Mouse (Mus musculus) thymus, postnatal 0 days (tissue): ENCODE data around the gene Fuz. TPM values are rescaled to one million over a fixed set of nuclear protein-coding genes. Genes with fewer than 3 reads are reported as not detected.

Source experiments
- DNase-seq: peaks from one replicate; pipeline ENCODE4 v3.0.0-alpha.2; 2015; ENCODE audit warnings: low spot score
- microRNA counts: library from miRNA; unstranded; fragments of <30 nt; microRNA quantifications from one replicate; lab custom pipeline; 2015
- microRNA-seq: library from miRNA; unstranded; fragments of <30 nt; microRNA quantifications from one replicate; pipeline ENCODE4, GENCODE M21; 2016; ENCODE audit warnings: borderline number of aligned reads
- polyA plus RNA-seq: library from polyadenylated mRNA; unstranded; fragments of >200 nt; fragmentation: Nextera tagmentation; extraction: Ambion mirVana; gene quantifications from 2 replicates; pipeline ENCODE4 v1.2.1, GENCODE M21; 2015

Gene Fuz
- polyA plus RNA-seq, 1 experiment from 2014 or later: 13.8 TPM

- no peak for DNase-seq
These were observed 32.7 kb downstream of the Fuz start for GRCm38 (mm10) chr7:44928570-44928969.

GRCm38 (mm10) chr7:44929204-44930151, 33.6 kb downstream of the Fuz start, which contains the start of gene Ap2a1:
Gene Ap2a1 (minus strand): TSS chr7:44929496.
- DNase-seq: peak; percentile 100

GRCm38 (mm10) chr7:44938680-44939079, 42.8 kb downstream of the Fuz start:
- DNase-seq: no peak

DNA sequence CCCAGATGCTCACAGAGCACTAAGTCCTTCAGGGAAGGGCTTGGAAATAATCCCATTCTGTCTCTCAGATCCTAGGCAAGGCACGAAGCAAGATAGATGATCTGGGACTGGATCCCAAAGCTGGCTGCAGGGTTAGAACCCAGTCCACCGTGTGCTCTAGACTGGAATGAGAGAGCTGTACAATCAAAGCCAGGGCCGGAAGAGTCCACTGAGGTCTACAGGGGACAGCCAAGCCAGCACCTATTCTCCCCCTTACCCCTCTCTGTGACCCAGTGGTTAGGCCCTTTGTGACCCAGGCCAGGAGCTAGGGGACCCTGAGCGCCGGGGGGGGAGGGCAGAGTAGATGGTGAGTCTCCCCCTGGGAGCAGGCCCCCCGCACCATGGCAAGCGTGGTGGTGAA, 47.0 kb downstream of the Fuz start, which contains the start of gene Tsks:
Gene Tsks (plus strand): TSS at position 301 of the 400 bp plus-strand sequence.
- no peak for DNase-seq

- DNase-seq: no peak
These were observed 54.0 kb downstream of the Fuz start for GRCm38 (mm10) chr7:44949922-44950321.

DNA sequence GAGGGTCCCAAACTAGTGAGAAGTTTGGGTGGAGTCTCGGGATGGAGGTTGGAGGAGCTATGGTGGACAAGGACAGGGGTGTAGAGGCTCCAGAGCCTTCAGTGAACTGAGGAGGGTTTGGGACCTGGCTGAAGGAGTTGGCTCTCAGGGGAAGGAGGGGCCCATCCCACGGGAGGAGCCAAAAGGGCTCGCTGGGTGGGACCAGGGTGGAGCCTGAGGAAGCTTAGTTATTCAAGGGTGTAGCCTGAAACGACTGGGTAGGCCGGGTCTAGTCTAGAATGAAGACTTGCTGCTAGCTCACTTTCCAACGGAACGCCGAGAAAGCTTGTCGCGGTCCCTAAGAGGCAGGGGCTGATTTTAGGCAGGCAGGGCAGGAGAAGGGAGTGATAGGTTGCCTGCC, 56.1 kb downstream of the Fuz start:
- DNase-seq: no peak

MicroRNAs within 50 kb of the gene (microRNA counts, 519-probe panel; counts per million panel counts)
- 473 counts per million, percentile 71 among the panel's probes with 10 or more counts for microRNA mmu-miR-707 (lab: Ali Mortazavi, UCI)

Small RNA genes lying within 50 kb of the gene (microRNA-seq; reads per million reads assigned to microRNA genes)
- gene Mir707: not detected

Other genes starting within 250 kb of the Fuz start
- 0.66 and 1.0 TPM in 2 replicates for gene Myh14, start 225.2 kb upstream of the Fuz start, polyA plus RNA-seq
- gene Izumo2, start 187.3 kb upstream of the Fuz start, polyA plus RNA-seq: not detected in 2 replicates
- gene Vrk3, start 147.7 kb upstream of the Fuz start, polyA plus RNA-seq: 63.7 and 66.8 TPM in 2 replicates
- gene Zfp473, start 145.0 kb upstream of the Fuz start, polyA plus RNA-seq: 0.82 and 1.7 TPM in 2 replicates
- gene Nup62, start 80.0 kb upstream of the Fuz start, polyA plus RNA-seq: 88.1 and 109 TPM in 2 replicates
- gene Il4i1, start 79.7 kb upstream of the Fuz start, polyA plus RNA-seq: 23.6 and 28.0 TPM in 2 replicates
- gene Atf5, start 79.4 kb upstream of the Fuz start, polyA plus RNA-seq: 3.4 and 3.7 TPM in 2 replicates
- 47.3 and 49.2 TPM in 2 replicates for gene Akt1s1, start 47.1 kb upstream of the Fuz start, polyA plus RNA-seq
- 56.5 and 60.3 TPM in 2 replicates for gene Tbc1d17, start 47.0 kb upstream of the Fuz start, polyA plus RNA-seq
- gene Pnkp, start 38.9 kb upstream of the Fuz start, polyA plus RNA-seq: 61.8 and 63.4 TPM in 2 replicates
- 147 and 158 TPM in 2 replicates for gene Ptov1, start 26.3 kb upstream of the Fuz start, polyA plus RNA-seq
- 59.0 and 60.0 TPM in 2 replicates for gene Med25, start 3.4 kb upstream of the Fuz start, polyA plus RNA-seq
- 34.5 and 37.5 TPM in 2 replicates for gene Ap2a1, start 33.4 kb downstream of the Fuz start, polyA plus RNA-seq
- gene Tsks, start 47.1 kb downstream of the Fuz start, polyA plus RNA-seq: 0.23 and 0.25 TPM in 2 replicates
- gene Cpt1c, start 78.8 kb downstream of the Fuz start, polyA plus RNA-seq: 1.2 and 2.0 TPM in 2 replicates
- 364 and 365 TPM in 2 replicates for gene Prmt1, start 90.5 kb downstream of the Fuz start, polyA plus RNA-seq
- 138 and 145 TPM in 2 replicates for gene Irf3, start 101.6 kb downstream of the Fuz start, polyA plus RNA-seq
- 66.6 and 68.8 TPM in 2 replicates for gene Bcl2l12, start 102.6 kb downstream of the Fuz start, polyA plus RNA-seq
- 19.6 and 20.1 TPM in 2 replicates for gene Scaf1, start 120.3 kb downstream of the Fuz start, polyA plus RNA-seq
- gene Rras, start 121.9 kb downstream of the Fuz start, polyA plus RNA-seq: 35.8 and 37.0 TPM in 2 replicates
- gene Prr12, start 156.8 kb downstream of the Fuz start, polyA plus RNA-seq: 7.6 and 9.0 TPM in 2 replicates
- gene Nosip, start 166.3 kb downstream of the Fuz start, polyA plus RNA-seq: 84.4 and 86.3 TPM in 2 replicates
- 9.9 and 10.0 TPM in 2 replicates for gene Prrg2, start 166.6 kb downstream of the Fuz start, polyA plus RNA-seq
- 41.4 and 41.8 TPM in 2 replicates for gene Rcn3, start 196.1 kb downstream of the Fuz start, polyA plus RNA-seq
- gene Fcgrt, start 207.8 kb downstream of the Fuz start, polyA plus RNA-seq: 42.6 and 47.6 TPM in 2 replicates
- 2,260 and 2,287 TPM in 2 replicates for gene Rps11, start 228.4 kb downstream of the Fuz start, polyA plus RNA-seq
- gene Rpl13a, start 232.7 kb downstream of the Fuz start, polyA plus RNA-seq: 2,581 and 2,590 TPM in 2 replicates
- gene Gm45713, start 240.2 kb downstream of the Fuz start, polyA plus RNA-seq: 1.5 and 2.2 TPM in 2 replicates
- gene Flt3l, start 240.4 kb downstream of the Fuz start, polyA plus RNA-seq: 21.5 and 24.5 TPM in 2 replicates